Mouse (Mus musculus): ENCODE measurements around the gene Mapkap1. TPM values are rescaled to one million over a fixed set of nuclear protein-coding genes. Genes with fewer than 3 reads are reported as not detected.

Mapkap1 gene
- polyA plus RNA-seq, 2 experiments, result 14.9 to 25.5 TPM

DNA sequence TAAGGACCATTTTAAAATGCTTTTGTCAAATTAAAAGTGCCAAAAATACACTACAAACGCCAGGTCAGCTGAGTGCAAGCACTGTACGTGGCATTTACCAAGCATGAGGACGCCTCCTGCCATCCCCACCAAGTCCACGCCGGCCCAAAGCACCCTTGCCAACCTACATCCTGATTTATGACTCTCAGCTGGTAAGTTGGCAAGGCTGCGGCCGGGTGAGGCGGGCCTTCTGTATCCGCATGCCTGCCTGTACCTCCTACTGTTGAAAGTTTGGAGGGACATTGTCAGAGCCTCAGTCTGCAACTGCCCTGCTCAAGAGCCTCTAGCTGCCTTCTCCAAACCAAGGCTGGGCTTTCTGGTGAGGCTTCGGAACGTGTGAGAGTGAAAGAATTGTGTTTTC, 215.9 kb downstream of the Mapkap1 start:
- Histone ChIP-seq H3K4me1 (replicated peaks; ENCODE audit: control insufficient read depth in 2 of 2, insufficient read depth in 2 of 2, low read length in 1 of 2) (no peaks in the 10 kb centered on the region), H3K9ac (replicated peaks) (no peak overlapping the region), H3K4me2 (ENCODE audit: low read depth) (no peak overlapping the region), H3K9me3 (ENCODE audit: control insufficient read depth, low read length) (no peaks in the 10 kb centered on the region), H3K36me3 (replicated peaks; ENCODE audit: control insufficient read depth, insufficient read depth, low read depth) (no peaks in the 10 kb centered on the region), H3K27ac (no peak overlapping the region), H3K4me3 (ENCODE audit: insufficient read depth in 1 of 2, low read depth in 2 of 2, low read length in 2 of 2) (no peak overlapping the region), H3K27me3 (ENCODE audit: control insufficient read depth, insufficient read depth, low read length) (no peaks in the 10 kb centered on the region)
- TF ChIP-seq CTCF (IDR thresholded peaks at IDR 0.05; ENCODE audit: low read depth), result no peak
- TF ChIP-seq EP300 (IDR thresholded peaks at IDR 0.05; ENCODE audit: low read depth), result no peak
- ATAC-seq (ENCODE audit: insufficient read depth) (no peak), DNase-seq (ENCODE audit: low read depth in 3 of 3, low spot score in 3 of 3) (no peak)
- WGBS (ENCODE audit: insufficient replicate concordance), result 80% methylated on average over 11 of the region's 11 CpGs

DNA sequence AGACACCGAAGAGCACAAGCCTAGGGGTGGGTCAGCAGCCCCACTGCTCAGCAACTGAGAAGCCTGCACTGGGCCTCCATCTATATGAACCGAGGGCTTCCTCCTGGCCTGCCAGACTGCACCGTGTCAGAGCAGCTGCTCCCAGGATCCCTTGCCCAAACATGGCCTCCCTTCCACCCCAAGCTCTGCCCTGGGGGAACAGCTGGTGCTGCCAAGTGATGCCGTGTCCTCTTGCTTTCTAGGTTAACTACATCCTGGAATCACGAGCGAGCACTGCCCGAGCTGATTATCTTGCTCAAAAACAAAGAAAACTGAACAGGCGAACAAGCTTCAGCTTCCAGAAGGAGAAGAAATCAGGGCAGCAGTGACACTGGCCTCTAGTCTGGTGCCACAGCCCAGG, 216.6 kb downstream of the Mapkap1 start:
- DNase-seq (ENCODE audit: low read depth in 3 of 3, low spot score in 3 of 3) (no peak), ATAC-seq (ENCODE audit: insufficient read depth) (no peak)
- H3K27me3 ChIP-seq (ENCODE audit: control insufficient read depth, insufficient read depth, low read length), result no peaks in the 10 kb centered on the region
- H3K27ac ChIP-seq, result no peak overlapping the region
- H3K4me2 ChIP-seq (ENCODE audit: low read depth), result no peak overlapping the region
- no peak overlapping the region for H3K4me3 ChIP-seq (ENCODE audit: insufficient read depth in 1 of 2, low read depth in 2 of 2, low read length in 2 of 2)
- H3K9me3 ChIP-seq (ENCODE audit: control insufficient read depth, low read length), result no peaks in the 10 kb centered on the region
- H3K4me1 ChIP-seq (replicated peaks; ENCODE audit: control insufficient read depth in 2 of 2, insufficient read depth in 2 of 2, low read length in 1 of 2), result no peaks in the 10 kb centered on the region
- 77% methylated on average over 8 of the region's 8 CpGs for WGBS (ENCODE audit: insufficient replicate concordance)
- TF ChIP-seq EP300 (IDR thresholded peaks at IDR 0.05; ENCODE audit: low read depth), result no peak
- TF ChIP-seq CTCF (IDR thresholded peaks at IDR 0.05; ENCODE audit: low read depth), result no peak
- H3K36me3 ChIP-seq (replicated peaks; ENCODE audit: control insufficient read depth, insufficient read depth, low read depth), result no peaks in the 10 kb centered on the region
- H3K9ac ChIP-seq (replicated peaks), result no peak overlapping the region

DNA sequence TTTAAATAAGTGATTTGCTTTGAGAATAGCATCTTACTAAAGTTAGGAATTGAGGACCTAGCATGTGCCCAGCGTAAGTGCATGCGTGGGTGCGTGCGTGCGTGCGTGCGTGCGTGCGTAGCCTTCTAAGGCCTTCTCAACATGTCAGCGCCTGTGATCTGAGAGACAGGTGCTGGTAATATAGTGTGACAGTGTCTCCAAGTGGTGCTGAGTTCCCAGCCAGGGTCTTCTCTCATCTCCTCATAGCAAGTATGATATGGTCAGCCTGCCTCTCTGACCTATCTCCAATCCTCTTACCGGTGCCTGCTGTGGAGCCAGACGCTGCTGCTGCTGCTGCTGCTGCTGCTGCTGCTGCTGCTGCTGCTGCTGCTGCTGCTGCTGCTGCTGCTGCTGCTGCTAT, 217.5 kb downstream of the Mapkap1 start:
- whole genome bisulfite sequencing (ENCODE audit: insufficient replicate concordance), result 90% methylated on average over 12 of the region's 12 CpGs
- Histone ChIP-seq H3K9me3 (ENCODE audit: control insufficient read depth, low read length) (no peaks in the 10 kb centered on the region), H3K27ac (no peak overlapping the region), H3K4me2 (ENCODE audit: low read depth) (no peak overlapping the region), H3K4me3 (ENCODE audit: insufficient read depth in 1 of 2, low read depth in 2 of 2, low read length in 2 of 2) (no peak overlapping the region), H3K9ac (replicated peaks) (no peak overlapping the region), H3K36me3 (replicated peaks; ENCODE audit: control insufficient read depth, insufficient read depth, low read depth) (no peaks in the 10 kb centered on the region), H3K4me1 (replicated peaks; ENCODE audit: control insufficient read depth in 2 of 2, insufficient read depth in 2 of 2, low read length in 1 of 2) (no peaks in the 10 kb centered on the region), H3K27me3 (ENCODE audit: control insufficient read depth, insufficient read depth, low read length) (no peaks in the 10 kb centered on the region)
- DNase-seq (ENCODE audit: low read depth in 3 of 3, low spot score in 3 of 3) (no peak), ATAC-seq (ENCODE audit: insufficient read depth) (no peak)
- TF ChIP-seq EP300 (IDR thresholded peaks at IDR 0.05; ENCODE audit: low read depth) (no peak), CTCF (IDR thresholded peaks at IDR 0.05; ENCODE audit: low read depth) (no peak)

DNA sequence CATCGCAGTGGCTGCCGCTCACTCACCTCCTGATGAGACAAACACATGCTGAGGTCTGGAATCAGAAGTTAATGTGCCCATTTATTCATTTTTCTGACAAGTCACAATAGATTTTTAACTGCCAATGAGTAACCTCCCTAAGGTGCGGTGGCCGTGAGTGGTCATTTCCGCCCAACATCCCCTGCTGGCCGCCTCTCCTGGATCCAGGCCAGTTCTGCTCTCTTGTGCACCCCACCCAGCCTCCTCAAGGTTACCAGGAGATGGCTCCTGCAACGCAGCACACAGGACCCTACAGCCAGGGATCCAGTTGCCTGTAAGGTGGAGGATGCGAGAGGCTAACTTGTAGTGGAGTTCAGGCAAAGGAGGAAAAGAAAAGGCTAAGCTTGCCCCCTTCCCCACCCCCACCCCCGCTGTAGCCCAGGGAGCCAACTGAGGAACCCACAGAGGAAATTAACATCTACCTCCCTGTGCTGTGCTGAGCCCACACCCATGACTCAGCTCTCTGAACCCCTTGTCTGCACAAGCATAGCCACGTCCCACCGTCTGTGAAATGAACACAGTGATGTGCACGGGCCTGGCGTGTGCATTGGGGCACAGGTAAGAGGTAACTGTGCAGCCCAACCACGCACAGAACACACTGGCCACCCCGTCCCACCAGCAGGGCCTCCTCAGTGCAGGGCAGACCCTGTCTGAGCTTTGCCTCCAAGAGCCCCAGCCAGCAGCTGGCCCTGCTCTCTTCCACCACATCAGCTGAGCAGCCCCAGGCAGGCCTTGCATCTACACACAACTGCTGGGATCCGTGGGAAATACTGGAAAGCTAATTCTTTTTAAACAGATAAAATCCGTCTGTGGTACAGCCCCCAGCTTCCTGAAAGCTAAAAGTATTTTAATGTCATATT, 221.0 kb downstream of the Mapkap1 start:
- Histone ChIP-seq H3K36me3 (replicated peaks; ENCODE audit: control insufficient read depth, insufficient read depth, low read depth) (no peaks in the 10 kb centered on the region), H3K4me2 (ENCODE audit: low read depth) (no peak overlapping the region), H3K9ac (replicated peaks) (no peak overlapping the region), H3K9me3 (ENCODE audit: control insufficient read depth, low read length) (no peaks in the 10 kb centered on the region), H3K4me1 (replicated peaks; ENCODE audit: control insufficient read depth in 2 of 2, insufficient read depth in 2 of 2, low read length in 1 of 2) (no peaks in the 10 kb centered on the region), H3K4me3 (ENCODE audit: insufficient read depth in 1 of 2, low read depth in 2 of 2, low read length in 2 of 2) (no peak overlapping the region), H3K27me3 (ENCODE audit: control insufficient read depth, insufficient read depth, low read length) (no peaks in the 10 kb centered on the region), H3K27ac (no peak overlapping the region)
- no peak for DNase-seq (ENCODE audit: low read depth in 3 of 3, low spot score in 3 of 3)
- no peak for ATAC-seq (ENCODE audit: insufficient read depth)
- WGBS (ENCODE audit: insufficient replicate concordance), result 42% methylated on average over 17 of the region's 17 CpGs
- TF ChIP-seq EP300 (IDR thresholded peaks at IDR 0.05; ENCODE audit: low read depth) (no peak), CTCF (IDR thresholded peaks at IDR 0.05; ENCODE audit: low read depth) (no peak)

DNA sequence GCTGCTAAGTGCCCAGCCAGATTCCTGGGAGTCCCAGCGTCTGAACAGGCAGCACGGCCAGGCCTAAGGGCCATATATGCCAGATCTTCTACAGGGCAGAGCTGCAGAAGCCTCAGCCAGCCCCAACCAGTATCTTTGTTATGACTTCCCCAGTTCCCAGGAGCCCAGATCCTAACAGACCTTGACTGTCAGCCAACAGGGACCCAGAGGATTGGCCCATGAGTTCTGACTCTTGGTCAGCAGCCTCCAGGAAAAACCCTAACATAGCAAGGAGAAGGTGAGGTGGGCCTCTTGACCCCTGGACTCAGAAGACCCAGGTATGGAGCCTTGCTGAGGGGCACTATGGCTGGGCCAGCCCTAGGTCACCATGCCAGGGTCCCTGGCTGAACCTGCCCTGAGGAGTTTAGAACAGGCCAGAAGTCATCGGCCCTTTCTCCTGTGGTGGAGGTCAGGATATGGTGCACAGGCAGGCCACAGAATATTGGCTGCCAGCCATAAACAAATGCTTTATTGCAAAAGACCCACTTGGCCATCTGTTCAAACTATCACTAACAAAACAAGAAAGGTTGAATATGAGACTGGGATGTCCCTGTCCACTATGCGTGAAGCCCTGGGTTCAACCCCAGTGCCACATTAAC, 222.5 kb downstream of the Mapkap1 start:
- no peaks in the 10 kb centered on the region for H3K27me3 ChIP-seq (ENCODE audit: control insufficient read depth, insufficient read depth, low read length)
- no peak for ATAC-seq (ENCODE audit: insufficient read depth)
- H3K4me1 ChIP-seq (replicated peaks; ENCODE audit: control insufficient read depth in 2 of 2, insufficient read depth in 2 of 2, low read length in 1 of 2), result no peaks in the 10 kb centered on the region
- no peak overlapping the region for H3K4me3 ChIP-seq (ENCODE audit: insufficient read depth in 1 of 2, low read depth in 2 of 2, low read length in 2 of 2)
- H3K9ac ChIP-seq (replicated peaks), result no peak overlapping the region
- TF ChIP-seq EP300 (IDR thresholded peaks at IDR 0.05; ENCODE audit: low read depth) (no peak), CTCF (IDR thresholded peaks at IDR 0.05; ENCODE audit: low read depth) (no peak)
- no peak overlapping the region for H3K27ac ChIP-seq
- H3K9me3 ChIP-seq (ENCODE audit: control insufficient read depth, low read length), result no peaks in the 10 kb centered on the region
- DNase-seq (ENCODE audit: low read depth in 3 of 3, low spot score in 3 of 3), result no peak
- WGBS (ENCODE audit: insufficient replicate concordance), result 65% methylated on average over 4 of the region's 4 CpGs
- H3K4me2 ChIP-seq (ENCODE audit: low read depth), result no peak overlapping the region
- H3K36me3 ChIP-seq (replicated peaks; ENCODE audit: control insufficient read depth, insufficient read depth, low read depth), result no peaks in the 10 kb centered on the region

Measured in liver, embryonic 14.5 days (tissue).